Mouse (Mus musculus): Measurements from ENCODE around the gene Bricd5.

Gene Bricd5

GRCm38 (mm10) chr17:24461580-24461979, 12.1 kb upstream of the Bricd5 start:
- DNase-seq (ENCODE audit: low read depth, low spot score) = no peak

DNA sequence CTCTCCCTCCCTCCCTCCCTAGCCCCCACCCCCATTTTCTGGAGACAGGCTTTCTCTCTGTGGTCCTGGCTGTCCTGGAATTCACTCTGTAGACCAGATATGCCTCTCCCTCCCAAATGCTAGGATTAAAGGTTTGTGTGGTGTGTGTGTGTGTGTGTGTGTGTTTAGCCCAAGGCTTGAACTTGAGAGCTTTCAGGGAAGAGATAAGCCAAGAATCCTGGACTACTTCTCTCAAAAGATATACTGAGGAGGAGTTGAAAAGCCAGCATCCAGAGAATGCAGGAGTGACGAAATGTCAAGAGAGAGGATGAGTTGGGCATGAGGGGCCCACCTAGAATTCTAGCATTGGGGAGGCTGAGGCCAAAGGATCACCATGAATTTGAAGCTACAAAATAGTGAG, 10.8 kb upstream of the Bricd5 start:
- DNase-seq (ENCODE audit: low read depth, low spot score) = no peak

DNA sequence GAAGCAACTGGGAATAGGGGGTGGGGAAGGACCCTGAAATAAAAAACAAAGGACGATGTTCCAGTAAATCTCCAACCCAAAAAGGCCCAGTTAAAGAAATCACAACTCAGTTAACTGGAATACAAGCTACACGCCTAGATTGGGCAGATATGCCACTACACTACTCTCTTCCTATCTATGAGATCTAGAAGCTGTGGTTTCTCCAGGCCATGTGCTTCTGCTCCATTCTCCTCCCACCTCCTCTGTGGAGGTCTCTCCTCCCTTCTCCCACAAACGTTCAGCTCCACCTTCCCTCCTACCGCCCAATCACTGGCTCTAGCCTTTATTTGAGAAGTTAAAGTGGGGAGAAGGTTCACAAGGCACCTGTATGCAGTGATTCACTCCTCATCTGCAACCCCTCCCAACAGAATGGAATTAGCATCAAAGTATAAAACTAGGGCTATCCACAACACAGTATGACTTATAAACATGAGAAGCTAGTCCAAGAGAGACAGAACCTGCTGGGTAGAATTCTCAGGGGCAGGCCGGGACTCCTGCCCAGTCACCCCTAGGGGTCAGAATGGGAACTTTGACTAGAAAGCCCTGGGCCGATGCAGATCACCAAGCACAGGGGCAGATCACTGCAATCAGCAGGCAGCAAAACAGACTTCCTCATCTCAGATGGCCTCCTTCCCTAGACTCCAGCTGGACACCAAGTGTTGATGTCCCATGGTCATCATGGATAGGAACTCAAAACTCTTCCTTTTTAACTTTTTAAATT, 10.1 kb upstream of the Bricd5 start:
- no peak for DNase-seq (ENCODE audit: low read depth, low spot score)

DNA sequence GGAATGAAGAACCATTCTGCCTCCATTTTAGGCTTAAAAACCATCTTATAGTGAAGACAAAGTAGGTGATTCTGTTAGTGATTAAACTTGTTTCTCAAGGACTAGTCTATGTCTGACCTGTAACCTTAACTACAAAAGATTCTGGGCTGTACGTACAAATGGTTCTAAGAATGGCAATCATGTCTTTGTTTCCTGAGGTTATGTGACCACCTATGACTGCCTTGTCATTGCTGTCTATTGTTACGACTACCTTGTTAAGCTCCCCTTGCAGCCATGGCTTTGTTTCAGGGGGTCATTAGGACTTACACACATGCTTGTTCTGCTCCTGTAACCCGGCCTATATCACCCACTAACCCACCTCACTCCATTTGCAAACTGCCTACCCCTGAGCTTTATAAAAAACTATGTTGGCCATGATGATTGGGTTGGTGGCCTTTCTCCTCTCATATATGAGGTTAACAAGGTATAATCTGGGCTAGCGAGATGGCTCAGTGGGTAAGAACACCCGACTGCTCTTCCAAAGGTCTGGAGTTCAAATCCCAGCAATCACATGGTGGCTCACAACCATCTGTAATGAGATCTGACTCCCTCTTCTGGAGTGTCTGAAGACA, 4.9 kb upstream of the Bricd5 start:
- DNase-seq (ENCODE audit: low read depth, low spot score) = no peak

DNA sequence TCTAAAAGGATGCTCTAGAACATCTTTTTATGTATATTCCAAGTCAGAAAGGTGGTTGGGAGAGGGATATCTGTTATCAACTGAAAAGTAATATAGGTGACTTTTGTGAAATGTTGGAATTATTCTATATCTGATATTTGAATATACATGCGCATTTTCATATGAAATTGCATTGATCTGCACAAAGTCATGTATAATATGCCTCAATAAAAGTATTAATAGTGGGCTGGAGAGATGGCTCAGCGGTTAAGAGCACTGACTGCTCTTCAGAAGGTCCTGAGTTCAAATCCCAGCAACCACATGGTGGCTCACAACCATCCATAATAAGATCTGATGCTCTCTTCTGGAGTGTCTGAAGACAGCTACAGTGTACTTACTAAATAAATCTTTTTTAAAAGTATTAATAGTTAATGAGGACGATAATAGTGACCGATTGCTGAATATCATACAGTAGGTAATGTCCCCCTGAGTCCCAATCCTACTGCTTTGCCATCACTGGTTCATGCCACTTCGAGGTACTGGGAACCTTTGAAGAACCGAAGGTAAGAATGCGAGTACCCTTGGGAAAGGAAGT, 4.3 kb upstream of the Bricd5 start:
- DNase-seq (ENCODE audit: low read depth, low spot score) = no peak

DNA sequence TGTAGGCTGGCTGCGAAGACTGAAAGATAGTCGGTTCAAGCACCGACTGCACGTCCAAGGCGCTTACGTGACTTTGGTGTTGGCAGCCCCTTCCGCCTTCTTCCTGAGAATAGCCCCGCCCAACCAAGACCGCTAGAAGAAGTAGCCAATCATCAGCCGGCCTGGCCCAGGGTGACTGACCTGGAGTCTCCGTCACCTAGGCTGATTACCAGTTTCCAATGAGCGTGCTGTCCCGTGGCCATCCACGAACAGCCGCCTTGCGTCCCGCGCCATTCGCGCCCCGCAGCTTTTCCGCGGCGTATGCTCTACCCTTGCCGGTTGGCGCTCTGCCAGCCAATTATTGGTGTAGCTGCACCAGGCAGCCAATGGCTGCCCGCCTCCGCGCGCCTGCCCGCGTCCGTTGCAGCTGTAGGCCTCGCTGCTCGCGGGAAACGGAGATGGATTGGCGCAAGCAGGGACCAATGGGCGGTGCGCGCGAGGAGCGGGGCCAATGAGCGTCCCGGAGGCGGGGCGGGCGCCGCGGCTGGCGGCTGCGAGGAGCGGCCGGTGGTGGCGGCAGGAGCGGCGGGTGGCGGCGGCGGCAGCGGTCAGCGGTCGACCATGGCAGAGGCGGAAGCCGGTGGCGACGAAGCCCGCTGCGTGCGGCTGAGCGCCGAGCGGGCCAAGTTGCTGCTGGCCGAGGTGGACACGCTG, 3.6 kb upstream of the Bricd5 start, which contains the start of the genes E4f1 and Pgp:
Gene E4f1, minus strand, starts transcription at position 404 of the 693 bp plus-strand sequence.
Gene Pgp, plus strand, starts transcription at position 483 of the 693 bp plus-strand sequence.
- DNase-seq (ENCODE audit: low read depth, low spot score) = peak; percentile 96

DNA sequence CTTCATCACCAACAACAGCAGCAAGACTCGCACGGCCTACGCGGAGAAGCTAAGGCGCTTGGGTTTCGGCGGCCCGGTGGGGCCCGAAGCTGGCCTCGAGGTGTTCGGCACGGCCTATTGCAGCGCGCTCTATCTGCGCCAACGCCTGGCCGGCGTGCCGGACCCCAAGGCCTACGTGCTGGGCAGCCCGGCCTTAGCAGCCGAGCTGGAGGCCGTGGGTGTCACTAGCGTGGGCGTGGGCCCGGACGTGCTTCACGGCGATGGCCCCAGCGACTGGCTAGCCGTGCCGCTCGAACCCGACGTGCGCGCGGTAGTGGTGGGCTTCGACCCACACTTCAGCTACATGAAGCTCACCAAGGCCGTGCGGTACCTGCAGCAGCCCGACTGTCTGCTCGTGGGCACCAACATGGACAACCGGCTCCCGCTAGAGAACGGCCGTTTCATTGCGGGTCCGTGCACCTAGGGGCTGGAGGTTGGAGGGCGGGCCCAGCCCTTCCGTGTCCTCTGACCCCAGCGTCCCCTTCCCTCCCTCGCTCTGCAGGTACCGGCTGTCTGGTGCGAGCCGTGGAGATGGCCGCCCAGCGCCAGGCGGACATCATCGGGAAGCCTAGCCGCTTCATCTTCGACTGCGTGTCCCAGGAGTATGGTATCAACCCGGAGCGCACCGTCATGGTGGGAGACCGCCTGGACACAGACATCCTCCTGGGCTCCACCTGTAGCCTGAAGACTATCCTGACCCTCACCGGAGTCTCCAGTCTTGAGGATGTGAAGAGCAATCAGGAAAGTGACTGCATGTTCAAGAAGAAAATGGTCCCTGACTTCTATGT, 2.8 kb upstream of the Bricd5 start:
- no peak for DNase-seq (ENCODE audit: low read depth, low spot score)

- DNase-seq (ENCODE audit: low read depth, low spot score) = no peak
These were observed 1.2 kb upstream of the Bricd5 start for GRCm38 (mm10) chr17:24472512-24472911.

GRCm38 (mm10) chr17:24474557-24474956, 873 bp downstream of the Bricd5 start:
- no peak for DNase-seq (ENCODE audit: low read depth, low spot score)

DNA sequence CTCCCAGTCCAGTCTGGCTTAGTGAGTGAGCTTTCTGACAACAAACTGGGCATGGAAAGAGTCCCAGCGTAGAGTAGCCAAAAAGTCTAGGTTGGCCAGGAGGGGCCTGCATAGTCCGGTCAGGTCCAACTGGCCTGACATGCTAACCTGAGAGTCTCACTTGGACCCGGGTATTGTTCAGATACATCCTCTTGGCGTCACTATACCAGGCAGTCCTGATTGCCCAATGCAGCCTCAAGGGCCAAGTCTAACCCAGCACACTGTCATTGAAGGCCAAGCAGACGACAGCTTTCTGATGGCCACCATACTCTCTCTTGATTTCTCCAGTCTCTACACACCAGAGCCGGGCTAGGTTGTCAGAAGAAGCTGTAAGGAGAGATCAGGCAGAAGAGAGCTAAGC, 1.9 kb downstream of the Bricd5 start:
- no peak for DNase-seq (ENCODE audit: low read depth, low spot score)

GRCm38 (mm10) chr17:24476022-24476776, 2.5 kb downstream of the Bricd5 start:
- DNase-seq (ENCODE audit: low read depth, low spot score) = no peak

GRCm38 (mm10) chr17:24477053-24477984, 3.6 kb downstream of the Bricd5 start:
- no peak for DNase-seq (ENCODE audit: low read depth, low spot score)

DNA sequence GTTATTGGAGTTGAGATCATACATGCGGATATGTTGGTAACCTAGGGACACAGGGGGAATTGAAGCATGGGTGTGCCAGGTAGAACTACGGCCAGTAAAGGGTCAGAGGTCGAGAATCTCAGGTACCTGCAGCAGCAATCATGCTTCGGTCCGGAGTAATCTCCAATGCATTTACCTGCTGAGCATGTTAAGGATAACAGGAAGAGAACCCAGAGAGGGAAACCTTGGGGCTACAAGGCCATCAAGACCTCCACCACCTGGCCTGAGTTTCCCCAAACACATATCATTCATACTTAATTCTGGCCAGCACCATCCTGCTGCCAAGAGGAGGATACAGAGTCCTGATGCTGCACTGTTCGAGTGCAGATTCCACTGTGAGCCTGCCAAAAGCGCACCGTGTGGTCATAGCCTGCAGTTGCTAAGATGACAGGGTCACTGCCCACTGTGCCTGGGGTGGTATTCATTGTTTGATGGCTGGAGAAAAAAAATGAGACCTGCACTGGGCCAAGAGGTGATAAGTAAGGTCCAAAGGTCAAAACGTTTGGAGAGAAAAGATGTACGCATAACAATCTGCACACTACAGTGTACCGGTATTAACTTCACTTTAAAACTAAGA, 4.4 kb downstream of the Bricd5 start:
- no peak for DNase-seq (ENCODE audit: low read depth, low spot score)

DNA sequence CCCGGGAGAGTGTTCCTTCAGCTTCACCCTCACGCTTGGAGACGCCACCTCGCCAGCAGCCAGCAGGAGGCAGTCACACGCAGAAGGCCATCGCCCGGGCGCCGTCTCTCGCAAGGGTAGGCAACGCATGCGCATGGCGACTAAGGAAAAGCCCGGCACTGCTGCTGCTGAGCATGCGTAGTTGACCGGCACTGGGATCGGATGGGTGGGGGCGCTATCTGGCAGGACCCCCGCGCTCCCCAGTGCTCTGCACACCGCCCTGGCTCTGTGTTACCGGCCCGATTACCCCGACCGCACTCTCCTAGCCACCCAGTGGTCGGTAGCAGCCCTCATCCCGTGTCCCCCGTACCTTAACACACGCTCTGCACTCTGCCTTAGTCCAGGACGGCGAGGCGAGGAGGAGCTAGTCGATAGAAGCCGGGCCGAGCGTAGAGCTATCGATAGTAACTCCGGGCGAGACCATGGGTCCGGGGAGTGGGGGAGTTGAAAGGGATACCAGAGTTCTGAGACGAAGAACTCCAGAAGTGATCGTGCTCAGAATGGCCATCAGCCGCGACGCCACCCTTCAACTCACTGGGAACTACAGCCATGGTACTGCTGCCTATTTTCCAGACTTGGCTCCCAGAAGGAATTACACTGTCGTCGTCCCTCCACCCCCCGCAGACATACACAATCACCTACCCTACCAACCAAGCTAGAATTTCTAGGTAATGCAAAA, 5.1 kb downstream of the Bricd5 start, which contains the start of gene Mlst8:
Gene Mlst8, minus strand, starts transcription at position 416 of the 718 bp plus-strand sequence.
- DNase-seq (ENCODE audit: low read depth, low spot score) = peak; percentile 97

DNA sequence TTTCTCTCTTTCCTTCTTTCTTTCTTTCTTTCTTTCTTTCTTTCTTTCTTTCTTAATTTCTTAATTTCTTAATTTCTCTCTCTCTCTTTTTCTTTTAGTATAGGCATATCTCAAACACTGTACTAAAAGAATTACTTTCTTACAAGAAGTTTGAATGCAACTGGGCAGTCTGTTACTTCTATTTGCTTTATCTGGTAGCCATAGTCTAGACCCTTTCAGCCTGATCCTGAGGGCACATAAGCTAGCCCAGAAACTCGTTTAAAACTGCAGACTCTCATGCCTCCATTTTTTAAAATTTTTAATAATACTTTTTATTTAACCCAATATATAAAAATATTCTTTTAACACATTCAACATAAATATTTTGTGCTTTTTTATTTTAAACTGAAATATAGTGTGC, 5.7 kb downstream of the Bricd5 start:
- no peak for DNase-seq (ENCODE audit: low read depth, low spot score)

GRCm38 (mm10) chr17:24480201-24480826, 6.6 kb downstream of the Bricd5 start:
- DNase-seq (ENCODE audit: low read depth, low spot score) = no peak

GRCm38 (mm10) chr17:24481027-24481815, 7.5 kb downstream of the Bricd5 start:
- DNase-seq (ENCODE audit: low read depth, low spot score) = no peak

All from c-Kit-negative CD71-positive TER-119-positive erythroid progenitor cells, embryonic 14.5 days (primary cell).